Mouse (Mus musculus) myocyte (in vitro differentiated cells): ENCODE measurements at regions not wholly inside any gene's neighbourhood (a gene's known extent, or its start where the extent isn't known, plus 50 kb on each side); places are given as distances from the start of the nearest gene placed in this dataset.

Experiments
- CEBPB ChIP-seq: IDR thresholded peaks from 2 replicates; pipeline ENCODE4 v1.6.1; 2011; ENCODE audit warnings: mild to moderate bottlenecking, moderate library complexity; ENCODE audit not compliant: poor library complexity, insufficient read depth, severe bottlenecking
- POLR2A ChIP-seq: IDR thresholded peaks from one replicate; pipeline ENCODE4 v1.6.1; 2011; ENCODE audit warnings: low read depth, mild to moderate bottlenecking, control low read depth, moderate library complexity; ENCODE audit not compliant: insufficient read length
- POLR2AphosphoS2 ChIP-seq: IDR thresholded peaks from one replicate; pipeline ENCODE4 v1.6.1; 2011; ENCODE audit warnings: low read depth, control low read depth; ENCODE audit not compliant: insufficient read length
- REST ChIP-seq: IDR thresholded peaks from one replicate; pipeline ENCODE4 v1.6.1; 2011; ENCODE audit warnings: mild to moderate bottlenecking, control low read depth, moderate library complexity; ENCODE audit not compliant: insufficient read depth, insufficient read length
- SRF ChIP-seq: IDR thresholded peaks from one replicate; pipeline ENCODE4 v1.6.1; 2011; ENCODE audit warnings: low read depth; ENCODE audit not compliant: control insufficient read depth, insufficient read length
- TCF3 ChIP-seq: IDR thresholded peaks from one replicate; pipeline ENCODE4 v1.6.1; 2011; ENCODE audit warnings: low read depth, control low read depth; ENCODE audit not compliant: insufficient read length
- USF1 ChIP-seq: IDR thresholded peaks from one replicate; pipeline ENCODE4 v1.6.1; 2011; ENCODE audit warnings: low read depth, mild to moderate bottlenecking, control low read depth, moderate library complexity

DNA sequence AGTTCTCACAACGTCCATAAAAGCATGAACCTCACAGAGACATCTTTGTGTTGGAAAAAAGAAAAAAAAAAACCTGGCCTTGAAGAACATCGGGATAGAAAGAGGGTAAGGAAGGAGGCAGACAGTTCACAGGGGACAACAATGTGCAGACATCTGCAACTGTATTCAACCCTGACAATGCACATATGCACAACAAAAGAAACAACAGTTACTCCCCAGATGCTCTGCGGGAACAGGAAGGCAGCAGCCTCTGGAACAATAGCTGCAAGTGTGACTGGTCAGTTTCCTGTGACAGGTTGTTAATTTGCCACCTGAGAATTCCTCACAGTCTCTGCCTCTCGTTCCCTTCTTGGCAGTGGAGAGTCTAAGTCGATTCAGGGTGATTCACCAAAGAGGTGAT, 100.5 kb upstream of the Cnr1 start:
- TF ChIP-seq POLR2AphosphoS2 (no peak), CEBPB (no peak), POLR2A (no peak), TCF3 (no peak), SRF (no peak), USF1 (no peak), REST (no peak)
